Comparison of ENCODE assay signal across 22 mouse cellular contexts in genomic region chrX:52101940-52102339, GRCm38 (mm10).
DNase-seq lines count a peak whose midpoint lies in the region; ATAC-seq and TF ChIP-seq lines count a peak whose summit lies in the region.
"Had no signal": no experiment of that assay in that cellular context is flagged by ENCODE, and none has a peak within 500 bp of the region (broad histone marks: within the 10 kb centered on the region; RNA-seq: fewer than 3 reads in every experiment).

No protein-coding gene starts in this region.

- peak overlapping the region; percentile 46 for H3K27ac ChIP-seq in heart, embryonic 11.5 days (ENCODE audit: low read depth, low read length)
- peak overlapping the region; percentile 80 for H3K27ac ChIP-seq in liver, embryonic 13.5 days
- H3K27ac ChIP-seq in liver, postnatal 0 days (ENCODE audit: low read depth), result no peak overlapping the region; the same call in 1 of the 2 replicates
- H3K27ac ChIP-seq in midbrain, embryonic 11.5 days (ENCODE audit: low read depth, low read length), result no peak overlapping the region
- H3K27ac ChIP-seq: embryonic facial prominence, embryonic 10.5 days; forebrain, embryonic 15.5 days; heart, embryonic 13.5 days; hindbrain, embryonic 15.5 days had no signal

- no peak overlapping the region for H3K9ac ChIP-seq in heart, embryonic 11.5 days (ENCODE audit: low read depth, low read length)
- H3K9ac ChIP-seq in liver, embryonic 13.5 days, result no peak overlapping the region
- no peak overlapping the region for H3K9ac ChIP-seq in liver, postnatal 0 days (replicated peaks)
- H3K9ac ChIP-seq in midbrain, embryonic 11.5 days (ENCODE audit: low read length), result no peak overlapping the region
- H3K9ac ChIP-seq: forebrain, embryonic 15.5 days; heart, embryonic 13.5 days; hindbrain, embryonic 15.5 days had no signal

- 82% methylated on average over 1 of the region's 1 CpGs for WGBS in heart, embryonic 11.5 days (ENCODE audit: insufficient replicate concordance)
- 30% methylated on average over 1 of the region's 1 CpGs for WGBS in liver, embryonic 13.5 days (ENCODE audit: insufficient replicate concordance)
- WGBS in liver, postnatal 0 days (ENCODE audit: insufficient replicate concordance), result 50% methylated on average over 1 of the region's 1 CpGs
- 96% methylated on average over 1 of the region's 1 CpGs for WGBS in midbrain, embryonic 11.5 days

- no peaks in the 10 kb centered on the region for H3K9me3 ChIP-seq in heart, embryonic 11.5 days (replicated peaks; ENCODE audit: control insufficient read depth, low read length)
- no peaks in the 10 kb centered on the region for H3K9me3 ChIP-seq in liver, embryonic 13.5 days (replicated peaks)
- no peaks in the 10 kb centered on the region for H3K9me3 ChIP-seq in liver, postnatal 0 days (ENCODE audit: low read length)
- H3K9me3 ChIP-seq in midbrain, embryonic 11.5 days (ENCODE audit: control insufficient read depth, low read length), result no peaks in the 10 kb centered on the region
- H3K9me3 ChIP-seq: embryonic facial prominence, embryonic 10.5 days; forebrain, embryonic 15.5 days; heart, embryonic 13.5 days; hindbrain, embryonic 15.5 days had no signal

- H3K4me3 ChIP-seq in heart, embryonic 11.5 days (ENCODE audit: low read depth, low read length), result no peak overlapping the region
- H3K4me3 ChIP-seq in liver, embryonic 13.5 days (replicated peaks), result no peak overlapping the region
- H3K4me3 ChIP-seq in liver, postnatal 0 days (ENCODE audit: low read depth, low read length), result no peak overlapping the region
- H3K4me3 ChIP-seq in midbrain, embryonic 11.5 days (ENCODE audit: low read depth, low read length), result no peak overlapping the region
- H3K4me3 ChIP-seq: embryonic facial prominence, embryonic 10.5 days; erythroblast, embryonic 14.5 days; forebrain, embryonic 15.5 days; heart, embryonic 13.5 days; hindbrain, embryonic 15.5 days had no signal

- peak; percentile 84 for TF ChIP-seq EP300 in liver, postnatal 0 days (IDR thresholded peaks at IDR 0.05; ENCODE audit: low read depth)

- H3K27me3 ChIP-seq in heart, embryonic 11.5 days (ENCODE audit: control insufficient read depth, insufficient read depth, low read length), result no peaks in the 10 kb centered on the region
- H3K27me3 ChIP-seq in liver, embryonic 13.5 days, result no peaks in the 10 kb centered on the region
- H3K27me3 ChIP-seq in liver, postnatal 0 days (ENCODE audit: insufficient read depth, low read length), result no peaks in the 10 kb centered on the region
- no peaks in the 10 kb centered on the region for H3K27me3 ChIP-seq in midbrain, embryonic 11.5 days (ENCODE audit: control insufficient read depth, insufficient read depth, low read length)
- H3K27me3 ChIP-seq: forebrain, embryonic 15.5 days; heart, embryonic 13.5 days; hindbrain, embryonic 15.5 days had no signal

- ATAC-seq in heart, embryonic 11.5 days (replicated peaks; ENCODE audit: insufficient number of reproducible peaks, low FRiP score, low TSS enrichment), result no peak
- ATAC-seq in liver, embryonic 13.5 days (ENCODE audit: low read depth), result peak; percentile 85
- ATAC-seq in liver, postnatal 0 days, result peak; percentile 23; the same call in 1 of the 2 replicates
- ATAC-seq in midbrain, embryonic 11.5 days (ENCODE audit: low FRiP score), result no peak
- ATAC-seq: activated CD4-positive, CD25-positive, alpha-beta regulatory T cell, adult 4 months; CD4-positive, CD25-positive, alpha-beta regulatory T cell, adult 4 months; forebrain, embryonic 15.5 days; Patski had no signal

- H3K4me1 ChIP-seq in heart, embryonic 11.5 days (ENCODE audit: control insufficient read depth, insufficient read depth, low read length), result no peaks in the 10 kb centered on the region
- peaks cover 34% of the 10 kb centered on the region for H3K4me1 ChIP-seq in liver, embryonic 13.5 days (replicated peaks)
- no peaks in the 10 kb centered on the region for H3K4me1 ChIP-seq in liver, postnatal 0 days (ENCODE audit: insufficient read depth)
- no peaks in the 10 kb centered on the region for H3K4me1 ChIP-seq in midbrain, embryonic 11.5 days (ENCODE audit: control insufficient read depth, insufficient read depth, low read length)
- H3K4me1 ChIP-seq: embryonic facial prominence, embryonic 10.5 days; forebrain, embryonic 15.5 days; hindbrain, embryonic 15.5 days had no signal

- no peak for TF ChIP-seq CTCF in liver, postnatal 0 days (IDR thresholded peaks at IDR 0.05; ENCODE audit: low read depth)

- H3K4me2 ChIP-seq in heart, embryonic 11.5 days, result no peak overlapping the region; the same call in 1 of the 2 replicates
- peak overlapping the region; percentile 25 for H3K4me2 ChIP-seq in liver, embryonic 13.5 days
- H3K4me2 ChIP-seq in liver, postnatal 0 days (ENCODE audit: low read depth, low read length), result peak overlapping the region; percentile 13; the same call in 1 of the 2 replicates
- no peak overlapping the region for H3K4me2 ChIP-seq in midbrain, embryonic 11.5 days
- H3K4me2 ChIP-seq: forebrain, embryonic 15.5 days; heart, embryonic 13.5 days; hindbrain, embryonic 15.5 days had no signal

- DNase-seq in heart, adult 11 months, result no peak
- peak; percentile 10 for DNase-seq in c-Kit-positive CD71-positive TER-119-positive erythroid progenitor cells, embryonic 14.5 days (ENCODE audit: low spot score)
- DNase-seq in liver, embryonic 13.5 days, result no peak
- DNase-seq in liver, postnatal 0 days, result no peak
- no peak for DNase-seq in testis, postnatal 10 days (ENCODE audit: low spot score)
- no peak for DNase-seq in midbrain, embryonic 11.5 days (ENCODE audit: low spot score, missing footprints)
- no peak for DNase-seq in spleen, postnatal 36 days (ENCODE audit: low spot score in 2 of 2)
- DNase-seq: adrenal gland, postnatal 25 days; B cell, adult 2 months; cerebellum, adult 2 months; cerebellum, postnatal 10 days; gastrocnemius, postnatal 10 days; heart, postnatal 36 days had no signal

- no peaks in the 10 kb centered on the region for H3K36me3 ChIP-seq in heart, embryonic 11.5 days (ENCODE audit: control insufficient read depth, insufficient read depth, low read length)
- H3K36me3 ChIP-seq in liver, embryonic 13.5 days, result no peaks in the 10 kb centered on the region
- no peaks in the 10 kb centered on the region for H3K36me3 ChIP-seq in liver, postnatal 0 days (replicated peaks; ENCODE audit: insufficient read depth, low read length)
- H3K36me3 ChIP-seq in midbrain, embryonic 11.5 days (ENCODE audit: control insufficient read depth, insufficient read depth, low read length), result no peaks in the 10 kb centered on the region
- H3K36me3 ChIP-seq: embryonic facial prominence, embryonic 10.5 days; forebrain, embryonic 15.5 days; heart, embryonic 13.5 days; hindbrain, embryonic 15.5 days had no signal

Comparison
In these comparisons a context has a peak if more than half of its experiments do, and no peak if none do; other contexts are left out.
1. H3K27ac ChIP-seq: peak in heart, embryonic 11.5 days (single experiment) and liver, embryonic 13.5 days (single experiment); none in liver, postnatal 0 days (single experiment) and midbrain, embryonic 11.5 days (single experiment).
2. ATAC-seq: peak in liver, embryonic 13.5 days (single experiment) and liver, postnatal 0 days (single experiment); none in heart, embryonic 11.5 days (single experiment) and midbrain, embryonic 11.5 days (single experiment).
3. H3K4me2 ChIP-seq: peak in liver, embryonic 13.5 days (single experiment) and liver, postnatal 0 days (single experiment); none in heart, embryonic 11.5 days (single experiment) and midbrain, embryonic 11.5 days (single experiment).